Mouse (Mus musculus): ENCODE measurements around the gene Tob1. TPM values are rescaled to one million over a fixed set of nuclear protein-coding genes. Genes with fewer than 3 reads are reported as not detected.
A peak's percentile ranks its signal among the peaks of the same experiment; 100 is the strongest.

Gene Tob1
- polyA plus RNA-seq, 1 experiment from 2014 or later: 35.6 TPM

- H3K4me1 ChIP-seq (ENCODE audit: control insufficient read depth, insufficient read depth, low read length): no peaks in the 10 kb centered on the region
- no peak overlapping the region for H3K4me2 ChIP-seq (ENCODE audit: low read depth)
- DNase-seq (ENCODE audit: low spot score) (no peak), ATAC-seq (ENCODE audit: insufficient read depth, low FRiP score, low TSS enrichment) (no peak)
- H3K9me3 ChIP-seq (ENCODE audit: control insufficient read depth, low read length): no peaks in the 10 kb centered on the region
- 94% methylated on average over 5 of the region's 5 CpGs for WGBS
- H3K27ac ChIP-seq (ENCODE audit: low read depth, low read length): no peak overlapping the region
- H3K4me3 ChIP-seq (ENCODE audit: low read depth, low read length): no peak overlapping the region
- H3K36me3 ChIP-seq (ENCODE audit: control insufficient read depth, insufficient read depth, low read length): no peaks in the 10 kb centered on the region
- H3K9ac ChIP-seq (ENCODE audit: low read length): no peak overlapping the region
- H3K27me3 ChIP-seq (ENCODE audit: control insufficient read depth, insufficient read depth, low read length): no peaks in the 10 kb centered on the region
Measured at GRCm38 (mm10) chr11:94229207-94229960, 18.1 kb downstream of the Tob1 start.

- Histone ChIP-seq H3K9ac (ENCODE audit: low read length) (no peak overlapping the region), H3K4me2 (ENCODE audit: low read depth) (no peak overlapping the region), H3K4me3 (ENCODE audit: low read depth, low read length) (no peak overlapping the region), H3K4me1 (ENCODE audit: control insufficient read depth, insufficient read depth, low read length) (no peaks in the 10 kb centered on the region), H3K36me3 (ENCODE audit: control insufficient read depth, insufficient read depth, low read length) (no peaks in the 10 kb centered on the region), H3K9me3 (ENCODE audit: control insufficient read depth, low read length) (no peaks in the 10 kb centered on the region), H3K27ac (ENCODE audit: low read depth, low read length) (no peak overlapping the region), H3K27me3 (ENCODE audit: control insufficient read depth, insufficient read depth, low read length) (no peaks in the 10 kb centered on the region)
- DNase-seq (ENCODE audit: low spot score) (no peak), ATAC-seq (ENCODE audit: insufficient read depth, low FRiP score, low TSS enrichment) (no peak)
- 85% methylated on average over 8 of the region's 8 CpGs for WGBS
Measured at GRCm38 (mm10) chr11:94230244-94230643, 19.0 kb downstream of the Tob1 start.

- no peaks in the 10 kb centered on the region for H3K4me1 ChIP-seq (ENCODE audit: control insufficient read depth, insufficient read depth, low read length)
- no peak overlapping the region for H3K27ac ChIP-seq (ENCODE audit: low read depth, low read length)
- no peak overlapping the region for H3K4me2 ChIP-seq (ENCODE audit: low read depth)
- ATAC-seq (ENCODE audit: insufficient read depth, low FRiP score, low TSS enrichment) (no peak), DNase-seq (ENCODE audit: low spot score) (no peak)
- no peaks in the 10 kb centered on the region for H3K9me3 ChIP-seq (ENCODE audit: control insufficient read depth, low read length)
- no peaks in the 10 kb centered on the region for H3K36me3 ChIP-seq (ENCODE audit: control insufficient read depth, insufficient read depth, low read length)
- no peaks in the 10 kb centered on the region for H3K27me3 ChIP-seq (ENCODE audit: control insufficient read depth, insufficient read depth, low read length)
- WGBS: 77% methylated on average over 19 of the region's 19 CpGs
- no peak overlapping the region for H3K9ac ChIP-seq (ENCODE audit: low read length)
- no peak overlapping the region for H3K4me3 ChIP-seq (ENCODE audit: low read depth, low read length)
Measured at GRCm38 (mm10) chr11:94231821-94232552, 20.7 kb downstream of the Tob1 start.

GRCm38 (mm10) chr11:94233405-94233804, 22.2 kb downstream of the Tob1 start:
- 72% methylated on average over 6 of the region's 6 CpGs for WGBS
- Histone ChIP-seq H3K4me1 (ENCODE audit: control insufficient read depth, insufficient read depth, low read length) (no peaks in the 10 kb centered on the region), H3K27me3 (ENCODE audit: control insufficient read depth, insufficient read depth, low read length) (no peaks in the 10 kb centered on the region), H3K27ac (ENCODE audit: low read depth, low read length) (no peak overlapping the region), H3K4me3 (ENCODE audit: low read depth, low read length) (no peak overlapping the region), H3K4me2 (ENCODE audit: low read depth) (no peak overlapping the region), H3K9ac (ENCODE audit: low read length) (no peak overlapping the region), H3K36me3 (ENCODE audit: control insufficient read depth, insufficient read depth, low read length) (no peaks in the 10 kb centered on the region), H3K9me3 (ENCODE audit: control insufficient read depth, low read length) (no peaks in the 10 kb centered on the region)
- no peak for DNase-seq (ENCODE audit: low spot score)
- no peak for ATAC-seq (ENCODE audit: insufficient read depth, low FRiP score, low TSS enrichment)

GRCm38 (mm10) chr11:94234380-94234779, 23.1 kb downstream of the Tob1 start:
- WGBS: 92% methylated on average over 12 of the region's 12 CpGs
- DNase-seq (ENCODE audit: low spot score) (no peak), ATAC-seq (ENCODE audit: insufficient read depth, low FRiP score, low TSS enrichment) (no peak)
- H3K9ac ChIP-seq (ENCODE audit: low read length): no peak overlapping the region
- H3K27me3 ChIP-seq (ENCODE audit: control insufficient read depth, insufficient read depth, low read length): no peaks in the 10 kb centered on the region
- H3K36me3 ChIP-seq (ENCODE audit: control insufficient read depth, insufficient read depth, low read length): no peaks in the 10 kb centered on the region
- H3K4me1 ChIP-seq (ENCODE audit: control insufficient read depth, insufficient read depth, low read length): no peaks in the 10 kb centered on the region
- H3K9me3 ChIP-seq (ENCODE audit: control insufficient read depth, low read length): no peaks in the 10 kb centered on the region
- H3K4me2 ChIP-seq (ENCODE audit: low read depth): no peak overlapping the region
- no peak overlapping the region for H3K27ac ChIP-seq (ENCODE audit: low read depth, low read length)
- H3K4me3 ChIP-seq (ENCODE audit: low read depth, low read length): no peak overlapping the region

GRCm38 (mm10) chr11:94234857-94235256, 23.6 kb downstream of the Tob1 start:
- Histone ChIP-seq H3K27me3 (ENCODE audit: control insufficient read depth, insufficient read depth, low read length) (no peaks in the 10 kb centered on the region), H3K9me3 (ENCODE audit: control insufficient read depth, low read length) (no peaks in the 10 kb centered on the region), H3K36me3 (ENCODE audit: control insufficient read depth, insufficient read depth, low read length) (no peaks in the 10 kb centered on the region), H3K9ac (ENCODE audit: low read length) (no peak overlapping the region), H3K4me3 (ENCODE audit: low read depth, low read length) (no peak overlapping the region), H3K27ac (ENCODE audit: low read depth, low read length) (no peak overlapping the region), H3K4me2 (ENCODE audit: low read depth) (no peak overlapping the region), H3K4me1 (ENCODE audit: control insufficient read depth, insufficient read depth, low read length) (peaks cover 1% of the 10 kb centered on the region; the same call in 1 of the 2 replicates)
- 91% methylated on average over 8 of the region's 8 CpGs for WGBS
- ATAC-seq (ENCODE audit: insufficient read depth, low FRiP score, low TSS enrichment) (no peak), DNase-seq (ENCODE audit: low spot score) (no peak)

GRCm38 (mm10) chr11:94236074-94236473, 24.8 kb downstream of the Tob1 start:
- Histone ChIP-seq H3K27ac (ENCODE audit: low read depth, low read length) (no peak overlapping the region), H3K27me3 (ENCODE audit: control insufficient read depth, insufficient read depth, low read length) (no peaks in the 10 kb centered on the region), H3K4me2 (ENCODE audit: low read depth) (no peak overlapping the region), H3K4me3 (ENCODE audit: low read depth, low read length) (no peak overlapping the region), H3K4me1 (ENCODE audit: control insufficient read depth, insufficient read depth, low read length) (peaks cover 3% of the 10 kb centered on the region; the same call in 1 of the 2 replicates), H3K36me3 (ENCODE audit: control insufficient read depth, insufficient read depth, low read length) (no peaks in the 10 kb centered on the region), H3K9ac (ENCODE audit: low read length) (no peak overlapping the region), H3K9me3 (ENCODE audit: control insufficient read depth, low read length) (no peaks in the 10 kb centered on the region)
- DNase-seq (ENCODE audit: low spot score) (peak; percentile 77), ATAC-seq (ENCODE audit: insufficient read depth, low FRiP score, low TSS enrichment) (peak; percentile 88)
- 19% methylated on average over 3 of the region's 3 CpGs for WGBS

GRCm38 (mm10) chr11:94238786-94239185, 27.5 kb downstream of the Tob1 start:
- Histone ChIP-seq H3K4me3 (ENCODE audit: low read depth, low read length) (no peak overlapping the region), H3K9ac (ENCODE audit: low read length) (no peak overlapping the region), H3K4me2 (ENCODE audit: low read depth) (no peak overlapping the region), H3K9me3 (ENCODE audit: control insufficient read depth, low read length) (no peaks in the 10 kb centered on the region), H3K36me3 (ENCODE audit: control insufficient read depth, insufficient read depth, low read length) (no peaks in the 10 kb centered on the region), H3K27me3 (ENCODE audit: control insufficient read depth, insufficient read depth, low read length) (0 out of 2 replicates have a peak, but pooled peaks cover 3% of the 10 kb centered on the region), H3K27ac (ENCODE audit: low read depth, low read length) (no peak overlapping the region), H3K4me1 (ENCODE audit: control insufficient read depth, insufficient read depth, low read length) (peaks cover 15% of the 10 kb centered on the region)
- ATAC-seq (ENCODE audit: insufficient read depth, low FRiP score, low TSS enrichment) (no peak), DNase-seq (ENCODE audit: low spot score) (no peak)
- 94% methylated on average over 8 of the region's 8 CpGs for WGBS

GRCm38 (mm10) chr11:94239706-94240105, 28.5 kb downstream of the Tob1 start:
- no peak overlapping the region for H3K27ac ChIP-seq (ENCODE audit: low read depth, low read length)

More at GRCm38 (mm10) chr11:94239706-94240105, 28.5 kb downstream of the Tob1 start:
- ATAC-seq (ENCODE audit: insufficient read depth, low FRiP score, low TSS enrichment) (no peak), DNase-seq (ENCODE audit: low spot score) (no peak)
- peaks cover 15% of the 10 kb centered on the region for H3K4me1 ChIP-seq (ENCODE audit: control insufficient read depth, insufficient read depth, low read length)
- H3K27me3 ChIP-seq (ENCODE audit: control insufficient read depth, insufficient read depth, low read length): 0 out of 2 replicates have a peak, but pooled peaks cover 3% of the 10 kb centered on the region
- no peak overlapping the region for H3K9ac ChIP-seq (ENCODE audit: low read length)
- no peak overlapping the region for H3K4me3 ChIP-seq (ENCODE audit: low read depth, low read length)
- WGBS: 54% methylated on average over 9 of the region's 9 CpGs
- H3K4me2 ChIP-seq (ENCODE audit: low read depth): no peak overlapping the region
- no peaks in the 10 kb centered on the region for H3K36me3 ChIP-seq (ENCODE audit: control insufficient read depth, insufficient read depth, low read length)
- no peaks in the 10 kb centered on the region for H3K9me3 ChIP-seq (ENCODE audit: control insufficient read depth, low read length)

Measured in neural tube, embryonic 11.5 days (tissue).